Mouse (Mus musculus): ENCODE data around the gene Dynlrb2.

Dynlrb2 gene

GRCm38 (mm10) chr8:116504477-116505120, at the start of gene Dynlrb2:
TSS of gene Dynlrb2 (plus strand) at chr8:116504974.
- peak; percentile 95 for DNase-seq

- DNase-seq = no peak
Observed at GRCm38 (mm10) chr8:116458569-116458968, 46.2 kb upstream of the Dynlrb2 start.

- DNase-seq = no peak
Observed at GRCm38 (mm10) chr8:116461472-116461871, 43.3 kb upstream of the Dynlrb2 start.

GRCm38 (mm10) chr8:116466586-116466985, 38.2 kb upstream of the Dynlrb2 start:
- DNase-seq = no peak

GRCm38 (mm10) chr8:116467027-116467426, 37.7 kb upstream of the Dynlrb2 start:
- DNase-seq = no peak

GRCm38 (mm10) chr8:116477941-116478340, 26.8 kb upstream of the Dynlrb2 start:
- DNase-seq = no peak

- DNase-seq = no peak
Observed at GRCm38 (mm10) chr8:116478681-116479080, 26.1 kb upstream of the Dynlrb2 start.

GRCm38 (mm10) chr8:116480894-116481293, 23.9 kb upstream of the Dynlrb2 start:
- DNase-seq = peak; percentile 25

- no peak for DNase-seq
Observed at GRCm38 (mm10) chr8:116482738-116483137, 22.0 kb upstream of the Dynlrb2 start.

GRCm38 (mm10) chr8:116484087-116484486, 20.7 kb upstream of the Dynlrb2 start:
- no peak for DNase-seq

GRCm38 (mm10) chr8:116488546-116488945, 16.2 kb upstream of the Dynlrb2 start:
- no peak for DNase-seq

GRCm38 (mm10) chr8:116500057-116500809, 4.5 kb upstream of the Dynlrb2 start:
- DNase-seq = no peak

- no peak for DNase-seq
Observed at GRCm38 (mm10) chr8:116508721-116509120, 3.9 kb downstream of the Dynlrb2 start.

GRCm38 (mm10) chr8:116509247-116509646, 4.5 kb downstream of the Dynlrb2 start:
- no peak for DNase-seq

GRCm38 (mm10) chr8:116519676-116520075, 14.9 kb downstream of the Dynlrb2 start:
- no peak for DNase-seq

- no peak for DNase-seq
Observed at GRCm38 (mm10) chr8:116521208-116521607, 16.4 kb downstream of the Dynlrb2 start.

- DNase-seq = no peak
Observed at GRCm38 (mm10) chr8:116521641-116522040, 16.9 kb downstream of the Dynlrb2 start.

GRCm38 (mm10) chr8:116522104-116522767, 17.5 kb downstream of the Dynlrb2 start:
- no peak for DNase-seq

GRCm38 (mm10) chr8:116524915-116525314, 20.1 kb downstream of the Dynlrb2 start:
- DNase-seq = no peak

GRCm38 (mm10) chr8:116528736-116529135, 24.0 kb downstream of the Dynlrb2 start:
- no peak for DNase-seq

GRCm38 (mm10) chr8:116533081-116533480, 28.3 kb downstream of the Dynlrb2 start:
- no peak for DNase-seq

GRCm38 (mm10) chr8:116536786-116537185, 32.0 kb downstream of the Dynlrb2 start:
- DNase-seq = no peak

- DNase-seq = no peak
Observed at GRCm38 (mm10) chr8:116538763-116539162, 34.0 kb downstream of the Dynlrb2 start.

- no peak for DNase-seq
Observed at GRCm38 (mm10) chr8:116540136-116540535, 35.4 kb downstream of the Dynlrb2 start.
